Mouse (Mus musculus): ENCODE measurements at regions not wholly inside any gene's neighbourhood (a gene's known extent, or its start where the extent isn't known, plus 50 kb on each side); places are given as distances from the start of the nearest gene placed in this dataset.
A peak's percentile ranks its signal among the peaks of the same experiment; 100 is the strongest.

- 53% methylated on average over 4 of the region's 4 CpGs for WGBS
- no peak overlapping the region for H3K4me3 ChIP-seq (ENCODE audit: low read depth, low read length)
These were observed 248.7 kb downstream of the Rnf152 start for GRCm38 (mm10) chr1:105107836-105108235.

GRCm38 (mm10) chr1:105107257-105107656 is 249.3 kb downstream of the Rnf152 start:
- no peak for TF ChIP-seq CTCF (IDR thresholded peaks at IDR 0.05; ENCODE audit: low read depth)
- Histone ChIP-seq H3K4me3 (ENCODE audit: low read depth, low read length) (no peak overlapping the region), H3K27me3 (ENCODE audit: insufficient read depth, low read length) (no peaks in the 10 kb centered on the region), H3K4me1 (ENCODE audit: insufficient read depth) (no peaks in the 10 kb centered on the region), H3K27ac (ENCODE audit: low read depth) (no peak overlapping the region), H3K4me2 (no peak overlapping the region), H3K9me3 (ENCODE audit: low read depth, low read length) (no peaks in the 10 kb centered on the region), H3K9ac (no peak overlapping the region), H3K36me3 (ENCODE audit: insufficient read depth) (no peaks in the 10 kb centered on the region)
- no peak for ATAC-seq (ENCODE audit: insufficient read depth)
- DNase-seq: no peak
- 80% methylated on average over 1 of the region's 1 CpGs for WGBS

More at GRCm38 (mm10) chr1:105107836-105108235, 248.7 kb downstream of the Rnf152 start:
- Histone ChIP-seq H3K36me3 (ENCODE audit: insufficient read depth) (no peaks in the 10 kb centered on the region), H3K9me3 (ENCODE audit: low read depth, low read length) (no peaks in the 10 kb centered on the region), H3K27ac (ENCODE audit: low read depth) (no peak overlapping the region), H3K27me3 (ENCODE audit: insufficient read depth, low read length) (no peaks in the 10 kb centered on the region), H3K4me2 (no peak overlapping the region), H3K9ac (no peak overlapping the region), H3K4me1 (ENCODE audit: insufficient read depth) (no peaks in the 10 kb centered on the region)
- ATAC-seq (ENCODE audit: insufficient read depth) (no peak), DNase-seq (peak; percentile 38)
- no peak for TF ChIP-seq CTCF (IDR thresholded peaks at IDR 0.05; ENCODE audit: low read depth)

GRCm38 (mm10) chr1:105105211-105105610 is 251.3 kb downstream of the Rnf152 start:
- Histone ChIP-seq H3K27me3 (ENCODE audit: insufficient read depth, low read length) (no peaks in the 10 kb centered on the region), H3K36me3 (ENCODE audit: insufficient read depth) (no peaks in the 10 kb centered on the region), H3K9ac (no peak overlapping the region), H3K4me3 (ENCODE audit: low read depth, low read length) (no peak overlapping the region), H3K9me3 (ENCODE audit: low read depth, low read length) (no peaks in the 10 kb centered on the region), H3K27ac (ENCODE audit: low read depth) (no peak overlapping the region), H3K4me2 (no peak overlapping the region), H3K4me1 (ENCODE audit: insufficient read depth) (no peaks in the 10 kb centered on the region)
- DNase-seq (no peak), ATAC-seq (ENCODE audit: insufficient read depth) (no peak)
- TF ChIP-seq CTCF (IDR thresholded peaks at IDR 0.05; ENCODE audit: low read depth): no peak

- no peak for DNase-seq
- 38% methylated on average over 2 of the region's 2 CpGs for WGBS
- Histone ChIP-seq H3K9me3 (ENCODE audit: low read depth, low read length) (no peaks in the 10 kb centered on the region), H3K27me3 (ENCODE audit: insufficient read depth, low read length) (no peaks in the 10 kb centered on the region), H3K27ac (ENCODE audit: low read depth) (no peak overlapping the region), H3K36me3 (ENCODE audit: insufficient read depth) (no peaks in the 10 kb centered on the region), H3K4me3 (ENCODE audit: low read depth, low read length) (no peak overlapping the region), H3K4me2 (no peak overlapping the region), H3K4me1 (ENCODE audit: insufficient read depth) (no peaks in the 10 kb centered on the region), H3K9ac (no peak overlapping the region)
- no peak for TF ChIP-seq CTCF (IDR thresholded peaks at IDR 0.05; ENCODE audit: low read depth)
- ATAC-seq (ENCODE audit: insufficient read depth): no peak
These were observed 261.4 kb downstream of the Rnf152 start for GRCm38 (mm10) chr1:105095091-105095490.

- no peaks in the 10 kb centered on the region for H3K27me3 ChIP-seq (ENCODE audit: insufficient read depth, low read length)
- no peak overlapping the region for H3K27ac ChIP-seq (ENCODE audit: low read depth)
- H3K9me3 ChIP-seq (ENCODE audit: low read depth, low read length): no peaks in the 10 kb centered on the region
- TF ChIP-seq CTCF (IDR thresholded peaks at IDR 0.05; ENCODE audit: low read depth): no peak
- no peaks in the 10 kb centered on the region for H3K4me1 ChIP-seq (ENCODE audit: insufficient read depth)
- ATAC-seq (ENCODE audit: insufficient read depth): no peak
- H3K4me3 ChIP-seq (ENCODE audit: low read depth, low read length): no peak overlapping the region
- H3K9ac ChIP-seq: no peak overlapping the region
- DNase-seq: no peak
- H3K36me3 ChIP-seq (ENCODE audit: insufficient read depth): no peaks in the 10 kb centered on the region
- no peak overlapping the region for H3K4me2 ChIP-seq
- WGBS: 68% methylated on average over 3 of the region's 3 CpGs
These were observed 262.0 kb downstream of the Rnf152 start for GRCm38 (mm10) chr1:105094500-105094899.

GRCm38 (mm10) chr1:105093875-105094274 is 262.6 kb downstream of the Rnf152 start:
- Histone ChIP-seq H3K4me1 (ENCODE audit: insufficient read depth) (no peaks in the 10 kb centered on the region), H3K36me3 (ENCODE audit: insufficient read depth) (no peaks in the 10 kb centered on the region), H3K4me2 (no peak overlapping the region), H3K27me3 (ENCODE audit: insufficient read depth, low read length) (no peaks in the 10 kb centered on the region), H3K4me3 (ENCODE audit: low read depth, low read length) (no peak overlapping the region), H3K9me3 (ENCODE audit: low read depth, low read length) (no peaks in the 10 kb centered on the region), H3K9ac (no peak overlapping the region), H3K27ac (ENCODE audit: low read depth) (no peak overlapping the region)
- WGBS: 81% methylated on average over 3 of the region's 3 CpGs
- no peak for TF ChIP-seq CTCF (IDR thresholded peaks at IDR 0.05; ENCODE audit: low read depth)
- DNase-seq: no peak
- ATAC-seq (ENCODE audit: insufficient read depth): no peak

- H3K27me3 ChIP-seq (ENCODE audit: insufficient read depth, low read length): no peaks in the 10 kb centered on the region
These were observed 263.5 kb downstream of the Rnf152 start for GRCm38 (mm10) chr1:105093012-105093411.

More at GRCm38 (mm10) chr1:105093012-105093411, 263.5 kb downstream of the Rnf152 start:
- Histone ChIP-seq H3K9me3 (ENCODE audit: low read depth, low read length) (no peaks in the 10 kb centered on the region), H3K9ac (no peak overlapping the region), H3K36me3 (ENCODE audit: insufficient read depth) (no peaks in the 10 kb centered on the region), H3K4me1 (ENCODE audit: insufficient read depth) (no peaks in the 10 kb centered on the region), H3K4me2 (no peak overlapping the region), H3K4me3 (ENCODE audit: low read depth, low read length) (no peak overlapping the region), H3K27ac (ENCODE audit: low read depth) (no peak overlapping the region)
- 50% methylated on average over 1 of the region's 1 CpGs for WGBS
- TF ChIP-seq CTCF (IDR thresholded peaks at IDR 0.05; ENCODE audit: low read depth): no peak
- no peak for DNase-seq
- peak; percentile 21; the same call in 1 of the 2 replicates for ATAC-seq (ENCODE audit: insufficient read depth)

All from lung, embryonic 14.5 days (tissue).